Mouse (Mus musculus): ENCODE results near the gene Unc5c.

DNA sequence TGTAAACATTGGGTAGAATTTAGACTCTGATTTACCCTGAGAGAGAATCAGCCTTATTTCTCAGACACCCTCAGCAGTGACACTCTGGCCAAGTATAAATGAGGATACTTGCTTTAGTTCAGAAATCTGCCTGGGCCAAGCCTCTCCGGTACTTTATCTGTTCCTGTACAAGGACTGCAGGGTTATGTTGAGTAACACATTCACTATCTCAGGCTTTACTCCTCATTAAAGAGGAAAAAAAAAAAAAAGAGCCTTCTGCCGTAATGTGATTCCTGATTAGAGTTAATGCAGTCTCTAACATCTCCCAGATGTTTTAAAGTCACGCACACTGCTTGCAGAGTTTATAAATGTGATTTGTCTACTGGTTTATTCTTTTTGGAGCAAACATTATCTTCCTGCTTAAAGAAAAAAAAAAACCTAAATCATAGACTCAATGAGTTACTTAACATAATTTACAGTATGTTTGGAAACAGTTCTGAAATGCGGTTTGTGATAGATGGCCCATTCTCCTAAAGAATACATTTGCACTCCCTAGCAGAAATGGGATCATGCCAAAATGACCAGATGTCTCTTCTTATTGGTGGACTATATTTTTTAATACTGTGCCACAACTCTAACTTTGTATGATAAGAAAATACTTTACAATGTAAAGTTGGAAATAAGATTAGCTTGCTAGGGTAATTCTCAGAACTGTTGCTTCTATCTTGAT lies 33.5 kb downstream of the Unc5c start:
- TF ChIP-seq CTCF (IDR thresholded peaks at IDR 0.05; ENCODE audit: low read depth, low read length) (no peak), POLR2A (IDR thresholded peaks at IDR 0.05; ENCODE audit: borderline replicate concordance, low read depth, low read length) (no peak)

Data from bone marrow macrophage, adult 2 months (primary cell).